Mouse (Mus musculus) c-Kit-positive CD71-negative TER-119-negative erythroid progenitor cells, embryonic 14.5 days (primary cell): ENCODE measurements around the gene Pigw.

Source experiments
- DNase-seq: peaks from one replicate; pipeline ENCODE4 v3.0.0-alpha.2; 2013; ENCODE audit warnings: low read depth

Pigw gene

DNA sequence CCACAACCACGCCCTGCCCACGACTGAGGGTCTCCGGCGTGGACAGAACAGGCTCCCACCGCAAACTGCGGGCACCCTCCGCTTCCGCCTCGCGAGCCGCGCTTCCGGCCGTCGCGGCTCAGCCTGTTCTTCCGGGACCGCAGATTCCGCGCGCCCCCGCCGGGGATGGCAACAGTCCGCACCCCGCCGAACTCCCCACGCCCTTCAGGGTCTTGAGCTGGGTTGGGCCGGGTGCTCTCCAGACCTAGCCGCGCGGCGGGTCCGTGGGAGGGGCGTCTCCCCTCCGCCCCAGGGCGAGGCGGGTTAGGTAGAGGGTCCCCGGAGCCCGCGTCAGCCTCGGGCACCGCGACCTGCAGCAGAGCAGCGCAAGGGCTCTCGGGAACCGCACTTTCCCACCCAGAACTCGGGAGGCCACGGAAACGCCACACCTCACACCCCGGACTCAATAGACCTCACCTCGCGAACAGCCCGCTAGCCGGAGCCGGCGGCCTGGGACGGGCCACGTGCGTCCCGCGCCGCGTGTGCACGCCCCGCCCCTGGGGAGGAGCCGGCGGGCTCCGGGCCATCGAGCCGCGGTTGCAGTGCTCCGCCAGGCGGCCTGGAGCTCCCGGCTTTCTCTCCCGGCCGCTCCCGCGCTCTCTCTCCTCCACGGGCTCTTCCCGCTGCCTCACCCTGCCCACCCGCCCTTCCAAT lies at the start of gene Pigw, which contains the start of gene Myo19:
Gene Pigw, minus strand, starts transcription at position 514 of the 693 bp plus-strand sequence.
Gene Myo19, plus strand, starts transcription at position 377 of the 693 bp plus-strand sequence.
- DNase-seq, result peak; percentile 57

DNA sequence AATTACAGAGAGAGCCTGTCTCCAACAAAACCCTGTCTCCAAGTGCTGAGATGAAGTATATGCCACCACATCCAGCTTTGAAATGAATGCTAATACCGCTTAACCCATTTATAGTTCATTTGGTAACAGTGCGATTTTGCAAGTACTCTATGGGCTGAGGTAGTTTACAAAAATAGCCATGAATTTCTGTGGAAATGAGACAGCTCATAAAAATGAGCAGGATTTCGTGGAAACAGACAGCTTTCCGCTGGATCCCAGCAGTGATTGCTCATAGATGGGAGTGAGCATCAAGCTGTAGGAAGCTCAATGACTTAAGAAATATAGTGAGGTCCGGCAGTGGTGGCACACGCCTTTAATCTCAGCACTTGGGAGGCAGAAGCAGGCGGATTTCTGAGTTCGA lies 40.9 kb upstream of the Pigw start:
- no peak for DNase-seq

DNA sequence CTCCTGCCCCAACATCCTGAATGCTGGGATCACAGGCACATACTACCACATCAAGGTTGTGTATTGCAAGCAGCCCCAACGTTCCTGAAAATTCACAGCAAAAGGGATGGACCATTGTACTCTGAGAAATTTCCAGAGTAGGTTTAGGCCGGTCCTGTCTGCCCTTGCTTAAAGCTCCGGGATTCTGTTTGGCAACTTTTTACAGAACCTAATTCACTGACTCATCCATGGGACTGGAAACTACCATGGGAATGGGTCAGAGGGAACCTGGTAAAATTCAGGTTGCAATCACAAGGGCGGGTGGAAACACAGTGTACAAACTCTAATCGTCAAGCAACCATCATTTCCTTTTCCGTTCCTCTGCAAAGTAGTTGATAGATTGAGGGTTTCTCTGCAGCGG lies 39.9 kb upstream of the Pigw start:
- no peak for DNase-seq

DNA sequence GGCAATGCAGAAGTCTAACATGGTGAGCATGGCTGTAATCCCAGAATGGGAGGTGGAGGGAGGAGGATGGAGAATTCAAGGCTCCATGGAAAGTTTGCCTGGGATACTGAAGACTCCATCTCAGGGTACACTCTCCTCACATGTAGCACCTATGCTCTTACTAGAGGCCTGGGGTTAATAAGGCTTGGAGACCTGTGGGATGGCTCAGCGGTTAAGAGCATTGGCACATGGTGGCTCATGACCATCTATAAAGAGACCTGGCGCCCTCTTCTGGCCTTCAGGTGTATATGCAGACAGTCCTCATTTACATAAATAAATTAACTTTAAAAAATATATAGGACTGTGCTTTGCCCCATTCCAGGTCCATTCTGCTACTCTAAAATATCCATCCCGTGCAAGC lies 39.2 kb upstream of the Pigw start:
- DNase-seq, result peak; percentile 38

DNA sequence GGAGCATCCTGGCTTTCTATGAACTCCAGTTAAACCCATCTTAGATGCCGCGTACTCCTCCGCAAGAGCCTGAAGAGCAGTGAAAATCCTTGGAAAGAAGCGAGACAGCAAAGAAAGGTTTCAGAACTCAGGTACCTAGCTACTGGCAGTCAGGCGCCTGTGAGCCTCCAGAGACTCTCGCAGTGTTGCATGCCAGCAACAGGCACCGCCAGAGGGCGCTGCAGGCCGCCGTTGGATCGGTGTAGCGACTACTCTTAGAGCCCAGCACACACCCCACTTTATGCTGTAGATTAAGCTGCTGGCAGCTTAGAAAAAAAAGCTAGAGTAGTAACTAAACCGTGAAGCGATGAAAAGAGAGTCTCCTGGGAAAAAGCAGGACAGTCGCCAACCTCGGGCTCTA lies 38.3 kb upstream of the Pigw start:
- peak; percentile 79 for DNase-seq

DNA sequence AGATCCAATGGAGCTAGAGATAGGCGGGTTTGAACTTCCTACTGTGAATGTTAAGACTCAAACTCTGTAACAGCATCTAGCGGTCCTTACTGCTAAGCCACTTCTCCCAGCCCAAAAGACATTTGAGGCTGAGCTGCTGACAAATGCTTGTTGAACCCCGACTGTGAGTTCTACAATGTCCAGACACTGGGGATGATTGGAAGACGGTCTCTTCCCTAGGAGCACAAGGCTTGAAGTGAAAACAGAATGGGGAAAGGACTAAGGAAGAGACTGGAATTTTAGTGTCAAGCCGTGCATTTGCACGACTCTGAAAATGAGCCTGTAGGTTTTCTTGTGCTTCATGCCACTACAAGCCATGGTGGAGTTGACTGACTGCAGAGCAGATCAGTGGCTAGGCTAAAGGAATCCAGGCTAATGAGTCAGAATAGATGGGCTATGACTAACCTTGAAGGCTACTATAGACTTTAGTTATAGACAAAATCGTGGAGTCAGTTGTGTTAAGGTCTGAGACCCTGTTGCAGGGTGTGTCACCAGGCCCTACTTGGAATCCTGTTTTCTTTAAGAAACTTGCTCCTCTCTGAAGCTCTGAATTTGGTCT lies 36.7 kb upstream of the Pigw start:
- no peak for DNase-seq

DNA sequence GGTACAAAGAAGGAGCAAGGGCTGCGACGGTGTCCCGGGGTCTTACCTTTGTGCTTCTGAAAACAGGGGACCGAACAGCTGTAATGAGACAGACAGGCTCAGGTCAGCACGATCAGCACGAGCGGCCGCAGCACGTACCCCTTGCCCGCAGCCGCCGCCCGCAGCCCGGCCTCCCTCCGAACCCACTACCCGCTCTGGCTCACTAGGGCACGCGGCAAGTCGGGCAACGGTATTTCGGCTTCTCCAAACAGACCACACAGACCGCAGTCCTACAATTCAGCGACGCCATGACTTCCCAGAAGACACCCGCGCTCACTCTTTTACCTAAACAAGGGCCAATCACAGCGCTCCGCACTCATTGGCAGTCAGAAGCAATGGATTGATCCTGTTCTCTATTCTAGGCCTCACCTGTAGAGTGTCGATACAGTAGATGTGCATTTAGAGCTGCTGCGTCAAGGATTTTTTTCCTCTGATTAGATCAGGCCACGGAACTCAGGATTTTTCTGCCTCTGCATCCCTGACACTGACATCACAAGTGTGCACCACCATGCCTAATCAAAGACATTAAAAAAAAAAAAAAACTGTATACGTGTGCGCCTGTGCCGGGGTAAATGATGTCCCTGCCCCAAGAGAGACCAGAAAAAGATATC lies 36.1 kb upstream of the Pigw start, which contains the start of gene Znhit3:
Gene Znhit3, minus strand, starts transcription at position 314 of the 650 bp plus-strand sequence.
- DNase-seq, result peak; percentile 83

DNA sequence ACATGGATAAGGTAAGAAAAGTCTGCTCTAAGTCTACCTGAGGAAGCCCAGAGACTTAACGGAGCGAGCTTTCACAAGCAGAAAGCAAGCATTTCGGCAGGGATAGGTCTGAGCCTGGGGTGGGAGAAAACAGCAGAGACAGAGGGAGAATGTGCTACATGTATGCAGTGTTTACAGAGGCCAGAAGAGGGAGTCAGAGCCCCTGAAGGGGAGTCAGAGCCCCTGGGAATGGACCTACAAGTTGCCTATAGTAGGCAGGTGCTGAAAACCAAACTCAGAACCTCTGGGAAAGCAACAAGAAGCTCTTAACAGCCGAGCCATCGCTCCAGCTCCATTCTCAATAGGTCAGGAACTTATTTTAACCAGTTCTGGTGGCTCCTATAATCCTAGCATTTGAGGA lies 34.6 kb upstream of the Pigw start:
- no peak for DNase-seq

DNA sequence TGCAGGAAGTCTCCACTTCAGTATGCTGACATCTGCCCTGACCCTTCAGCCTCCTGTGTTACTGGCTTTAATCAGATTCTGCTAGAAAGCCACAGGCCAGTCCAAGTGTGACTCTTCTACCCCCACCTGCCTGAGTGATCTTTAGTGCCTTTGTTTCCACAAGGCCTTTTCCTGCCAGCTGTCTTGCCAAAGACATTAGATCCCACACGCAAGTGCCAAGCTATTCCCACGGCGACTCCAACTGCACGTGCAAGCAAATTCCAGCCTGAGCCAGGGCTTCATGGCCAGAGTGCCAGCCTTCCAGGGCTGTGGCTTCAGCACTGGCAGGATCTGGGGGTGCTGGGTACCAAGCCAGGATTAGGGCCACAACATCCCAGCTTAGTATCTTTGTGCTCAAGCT lies 30.3 kb upstream of the Pigw start:
- no peak for DNase-seq

DNA sequence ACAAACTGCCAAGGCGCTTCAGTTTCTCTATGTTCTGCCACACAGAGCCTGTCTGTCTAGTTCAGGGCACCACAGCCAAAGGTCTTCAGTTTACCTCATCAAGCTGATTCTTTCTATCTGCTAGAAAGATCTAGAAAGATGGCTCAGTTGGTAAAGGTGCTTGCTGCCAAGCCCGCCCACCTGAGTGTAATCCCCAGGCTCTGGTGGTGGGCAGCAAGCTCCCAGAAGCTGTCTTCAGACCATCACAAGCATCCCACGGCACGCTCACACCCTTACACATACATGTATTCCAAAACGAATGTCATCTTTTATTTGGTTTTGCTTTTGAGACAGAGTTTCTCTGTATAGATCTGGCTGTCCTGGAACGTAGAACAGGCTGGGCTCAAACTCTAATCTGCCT lies 28.4 kb upstream of the Pigw start:
- DNase-seq, result no peak

DNA sequence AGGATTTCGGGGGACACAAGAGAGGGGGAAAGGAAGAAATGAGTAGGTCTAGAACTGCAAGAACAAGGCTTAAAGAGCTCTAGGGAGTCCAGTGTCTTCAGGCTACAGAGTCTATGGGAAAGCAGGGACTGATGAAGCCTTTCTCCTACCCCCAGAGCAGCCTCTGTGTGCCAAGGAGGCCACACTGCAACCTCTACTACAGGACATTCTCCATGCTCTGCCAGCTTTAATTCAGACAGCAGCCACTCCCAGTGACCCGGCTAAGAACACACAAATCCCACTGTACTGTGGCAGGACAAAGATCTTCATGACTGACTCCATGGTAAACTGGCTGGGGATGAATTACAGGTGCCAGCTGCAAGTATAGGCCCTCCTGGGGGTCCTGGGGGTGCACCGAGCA lies 27.0 kb upstream of the Pigw start:
- DNase-seq, result no peak

DNA sequence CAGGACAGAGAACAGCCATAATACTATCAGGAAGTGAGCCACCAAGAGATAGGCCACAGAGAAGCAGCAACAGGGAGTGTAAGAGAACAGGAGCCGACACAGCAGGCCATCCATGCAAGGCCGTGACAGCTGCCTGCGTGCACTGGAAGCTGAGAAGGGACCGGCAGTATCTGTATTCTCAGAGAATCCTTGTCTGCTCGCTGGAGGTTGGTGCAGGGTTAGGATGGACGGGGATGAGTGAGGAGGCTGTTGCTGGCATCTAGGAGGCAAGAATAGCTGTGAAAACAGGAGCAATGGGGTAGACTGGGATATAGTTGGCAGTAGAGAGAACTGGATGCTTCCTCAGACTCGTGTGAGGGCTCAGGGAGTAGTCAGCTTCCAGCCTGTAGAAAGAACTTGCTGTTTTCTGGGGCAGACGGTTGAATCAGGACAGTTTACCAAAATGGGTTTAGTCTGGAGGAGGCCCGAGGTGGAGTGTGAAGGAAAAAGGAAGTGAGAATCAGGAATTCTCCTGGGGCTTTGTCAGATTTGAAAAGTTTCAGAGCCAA lies 24.6 kb upstream of the Pigw start:
- DNase-seq, result no peak

DNA sequence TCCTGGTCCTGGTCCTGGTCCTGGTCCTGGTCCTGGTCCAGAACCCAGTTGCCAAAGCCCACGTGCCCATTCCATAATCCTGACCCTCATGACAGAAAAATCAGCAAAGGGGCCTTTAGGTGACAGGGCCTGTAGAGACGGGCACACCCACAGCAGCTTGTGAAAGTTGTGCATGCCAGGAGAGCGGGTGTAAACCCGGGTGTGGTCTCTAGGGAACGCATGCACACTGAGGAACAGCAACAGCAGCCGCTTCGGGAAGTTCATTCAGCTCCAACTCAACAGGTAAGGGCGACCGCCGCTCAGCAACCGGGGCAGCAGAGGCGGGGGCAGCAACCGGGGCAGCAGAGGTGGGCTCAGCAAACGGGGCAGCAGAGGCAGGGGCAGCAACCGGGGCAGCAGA lies 13.0 kb upstream of the Pigw start:
- no peak for DNase-seq

DNA sequence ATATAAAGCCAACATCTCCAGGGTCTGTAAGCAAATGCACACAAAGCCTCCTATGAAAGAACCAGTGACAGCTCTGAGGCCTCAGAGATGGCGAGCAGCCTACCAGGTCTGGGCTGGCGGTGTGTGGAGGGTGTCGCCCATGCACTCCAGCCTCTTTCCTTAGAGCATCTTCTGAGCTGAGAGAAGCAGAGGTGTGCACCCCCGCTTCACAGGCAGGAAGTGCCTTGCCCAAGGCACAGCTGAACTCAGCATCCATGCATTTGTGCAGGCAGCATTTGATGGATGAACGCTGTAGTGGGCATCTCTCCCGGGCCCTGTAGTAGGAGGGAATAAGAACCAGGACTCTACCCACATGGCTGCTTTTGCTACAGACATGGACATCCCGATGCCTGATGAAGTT lies 11.6 kb upstream of the Pigw start:
- DNase-seq, result no peak

DNA sequence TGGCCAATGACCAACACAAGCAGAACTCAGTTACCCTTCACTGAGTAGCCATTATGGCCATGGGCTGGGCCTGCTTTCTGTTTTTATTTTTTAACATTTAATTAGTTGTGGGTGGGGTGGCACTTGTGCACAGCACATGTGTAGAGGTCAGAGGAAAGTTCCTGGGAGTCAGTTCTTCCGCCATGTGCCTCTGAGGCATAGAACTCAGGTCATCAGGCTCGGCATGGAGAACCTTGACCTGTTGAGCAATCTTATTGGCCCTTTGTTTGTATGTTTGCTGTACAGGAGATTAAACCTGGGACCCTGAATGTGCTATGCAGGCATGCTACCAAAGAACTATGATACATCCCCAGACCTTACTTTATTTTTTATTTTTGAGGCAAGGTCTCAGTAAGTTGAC lies 9.4 kb upstream of the Pigw start:
- DNase-seq, result no peak

DNA sequence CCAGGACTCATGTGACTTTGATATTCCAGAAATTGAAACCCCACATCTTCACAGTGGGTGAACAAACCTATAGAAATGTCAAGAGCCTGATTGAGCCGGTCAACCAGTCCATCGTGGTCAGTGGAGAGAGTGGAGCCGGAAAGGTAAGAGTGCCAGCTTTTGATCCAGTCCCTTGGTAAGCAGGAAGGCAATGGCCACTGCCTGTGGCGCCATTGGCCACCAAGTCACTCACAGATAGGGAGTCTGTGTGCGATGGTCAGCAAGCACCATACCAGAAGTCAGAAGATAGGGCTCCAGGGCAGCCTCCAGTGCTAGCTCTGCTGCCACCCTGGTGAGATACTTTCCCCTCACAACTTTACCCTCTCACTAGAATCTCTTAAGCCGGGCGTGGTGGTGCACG lies 7.9 kb upstream of the Pigw start:
- no peak for DNase-seq

DNA sequence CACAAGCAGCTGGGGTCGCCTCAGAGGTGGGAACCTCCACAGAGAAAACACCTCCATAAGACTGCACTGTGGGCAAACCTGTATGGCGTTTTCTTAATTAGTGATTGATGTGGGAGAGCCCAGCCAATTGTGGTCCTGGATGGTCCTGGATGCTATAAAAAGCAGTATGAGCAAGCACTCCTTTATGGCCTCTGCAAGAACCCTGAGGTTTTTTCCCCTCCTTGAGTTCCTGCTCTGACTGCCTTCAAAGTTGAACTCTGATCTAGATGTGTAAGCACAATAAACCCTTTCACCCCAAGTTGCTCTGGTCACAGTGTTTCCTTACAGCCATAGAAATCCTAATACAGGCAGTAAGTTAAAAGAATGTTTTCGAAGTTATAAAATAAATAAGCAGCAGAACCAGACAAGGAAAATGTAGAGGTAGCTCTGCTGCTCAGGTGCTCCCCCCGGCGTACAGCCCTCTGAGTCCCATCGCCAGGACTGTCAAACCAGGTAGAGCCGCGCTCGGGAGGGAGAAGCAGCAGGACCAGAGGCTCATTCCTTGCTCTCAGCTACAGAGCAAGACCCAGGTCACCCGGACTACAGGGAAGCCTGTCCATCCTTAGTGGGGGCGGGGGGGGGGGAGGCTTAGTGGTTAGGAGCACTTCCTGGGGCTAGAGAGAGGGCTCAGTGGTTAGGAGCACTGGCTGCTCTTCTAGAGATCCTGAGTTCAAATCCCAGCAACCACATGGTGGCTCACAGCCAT lies 6.9 kb upstream of the Pigw start:
- DNase-seq, result no peak

DNA sequence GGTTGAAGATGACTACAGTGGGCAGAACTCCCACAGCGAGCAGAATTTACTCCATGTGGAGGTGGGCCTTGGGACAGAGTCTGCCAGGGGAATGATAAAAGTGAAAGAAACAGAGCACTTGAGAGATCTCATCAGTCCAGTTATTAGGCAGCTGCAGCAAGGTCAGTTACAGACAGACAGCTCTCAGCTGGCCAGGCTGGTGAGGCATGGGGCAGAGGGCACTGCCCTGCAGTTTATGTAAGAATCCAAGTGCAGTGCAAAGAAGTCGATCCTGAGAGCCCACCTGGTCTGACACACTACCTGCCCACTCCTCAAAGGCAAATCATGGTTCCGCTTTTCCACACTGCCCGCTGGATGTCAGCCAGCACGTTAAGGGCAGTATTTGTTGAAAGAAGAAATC lies 6.2 kb upstream of the Pigw start:
- DNase-seq, result no peak

DNA sequence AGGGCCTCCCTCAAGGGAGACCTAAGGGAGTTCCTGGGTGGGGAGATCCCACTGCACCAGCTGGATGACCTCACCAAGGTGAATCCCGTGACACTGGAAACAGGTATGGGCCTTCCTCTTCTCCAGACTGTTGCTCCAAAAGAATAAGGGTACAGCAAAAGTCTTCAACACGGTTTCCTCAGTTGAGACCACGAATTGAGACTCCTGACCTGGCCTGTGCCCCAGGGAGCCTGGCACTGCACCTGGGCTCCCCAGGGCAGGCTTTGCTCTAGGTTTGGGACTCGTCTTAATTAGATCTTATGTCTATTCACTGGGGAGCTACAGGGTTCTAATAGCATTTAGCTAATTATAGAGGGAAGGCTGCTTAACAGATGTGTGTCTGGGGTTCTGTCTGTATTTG lies 5.2 kb upstream of the Pigw start:
- no peak for DNase-seq

DNA sequence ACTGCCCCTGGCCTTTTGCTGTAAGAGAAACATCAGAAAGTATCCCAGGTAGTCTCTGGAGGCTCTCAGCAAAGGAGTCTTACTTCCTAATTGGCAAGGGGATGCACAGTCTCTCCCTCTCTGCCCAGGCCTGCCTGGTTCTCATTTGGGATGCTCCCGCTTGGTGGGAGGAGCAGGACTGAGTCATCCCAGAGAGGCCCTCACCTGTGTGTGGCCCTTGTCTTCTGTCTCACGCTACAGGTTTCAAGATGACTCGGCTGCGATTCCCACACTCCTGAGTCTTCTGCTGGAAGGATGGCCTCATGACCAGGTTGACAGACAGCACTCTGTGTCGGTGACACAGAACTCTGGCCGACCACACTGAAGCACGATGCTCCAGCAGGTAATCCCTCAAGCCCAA lies 2.3 kb upstream of the Pigw start:
- no peak for DNase-seq

DNA sequence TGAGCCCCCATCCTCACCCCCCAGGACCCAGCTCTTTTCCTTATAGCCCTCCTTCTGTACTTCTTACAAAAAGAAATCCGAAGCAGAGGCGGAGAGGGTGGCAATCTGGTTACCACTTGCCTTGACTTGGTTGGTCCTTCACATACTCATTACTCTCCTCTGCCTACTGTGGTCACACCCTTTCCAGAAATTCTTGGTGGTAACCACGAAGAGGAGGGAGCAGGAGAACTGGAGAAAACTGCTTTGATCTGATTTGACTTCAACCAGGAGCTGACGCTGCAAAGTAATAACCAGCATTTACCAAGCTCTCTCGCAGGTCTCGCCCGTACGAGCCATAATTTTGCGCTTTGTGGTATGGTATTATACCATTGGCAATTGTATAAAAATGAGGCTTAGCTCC lies 886 bp upstream of the Pigw start:
- no peak for DNase-seq

DNA sequence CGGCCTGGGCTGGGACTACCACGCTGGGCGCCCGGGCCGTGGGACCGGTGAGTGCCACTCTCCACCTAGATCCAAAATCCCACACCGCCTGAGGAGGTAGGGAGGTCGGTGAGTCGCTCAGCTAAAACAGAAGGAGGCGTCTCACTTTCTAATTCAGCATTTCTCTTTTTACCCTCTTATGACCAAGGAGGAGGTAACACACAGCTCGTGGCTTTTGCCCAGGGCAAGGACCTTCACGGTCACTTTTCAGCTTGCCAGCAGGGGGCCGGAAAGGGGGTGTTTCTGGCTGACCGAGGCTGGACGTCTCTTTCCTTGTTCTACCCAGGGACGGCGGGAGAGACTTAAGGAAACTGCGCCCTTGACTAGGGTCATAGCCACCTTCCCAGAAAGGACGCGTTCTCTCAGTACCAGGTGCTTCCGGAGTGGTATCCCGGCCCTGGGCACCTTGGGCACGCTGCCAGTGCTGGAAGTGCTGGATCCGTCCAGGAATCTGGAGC lies 428 bp upstream of the Pigw start:
- DNase-seq, result no peak
